Mouse (Mus musculus) megakaryocyte, embryonic 14.5 days (primary cell): ENCODE results near the gene Pipox. TPM values are rescaled to one million over a fixed set of nuclear protein-coding genes. Genes with fewer than 3 reads are reported as not detected.

Source experiments
- H3K27me3 ChIP-seq: replicated peaks from 2 replicates; pipeline ENCODE3; 2012; ENCODE audit warnings: inconsistent platforms
- H3K36me3 ChIP-seq: replicated peaks from 2 replicates; pipeline ENCODE3; 2012; ENCODE audit warnings: low read length, inconsistent platforms, mixed read lengths
- H3K4me1 ChIP-seq: 2 replicates; pipeline ENCODE4 v1.6.1; 2012; ENCODE audit warnings: inconsistent platforms
- H3K4me3 ChIP-seq: replicated peaks from 2 replicates; pipeline ENCODE3; 2012; ENCODE audit warnings: moderate library complexity, mild to moderate bottlenecking, inconsistent platforms
- H3K9me3 ChIP-seq: 2 replicates; pipeline ENCODE4 v1.6.1; 2012; ENCODE audit warnings: inconsistent platforms
- FLI1 ChIP-seq: IDR thresholded peaks from 2 replicates; pipeline ENCODE4 v1.6.1; 2012; ENCODE audit warnings: low read length, inconsistent platforms, mixed read lengths
- GATA1 ChIP-seq: IDR thresholded peaks from 3 replicates; pipeline ENCODE4 v1.6.1; 2012; ENCODE audit warnings: mixed read lengths, low read length, inconsistent platforms, borderline replicate concordance
- polyA plus RNA-seq: library from polyadenylated mRNA; stranded (reverse); fragments of >175 nt; gene quantifications from 2 replicates; pipeline ENCODE4 v1.2.3, GENCODE M21; 2012; ENCODE audit warnings: low replicate concordance; ENCODE audit not compliant: insufficient read depth

Pipox gene
- polyA plus RNA-seq, 1 experiment: not detected

- Histone ChIP-seq H3K9me3 (peaks cover 2% of the 10 kb centered on the region; the same call in 1 of the 2 replicates), H3K4me1 (peaks cover 11% of the 10 kb centered on the region), H3K4me3 (peak within 1 kb of the TSS; percentile 71), H3K27me3 (peaks cover 98% of the 10 kb centered on the region), H3K36me3 (no peaks in the 10 kb centered on the region)
- TF ChIP-seq GATA1 (no peak), FLI1 (no peak)
Measured at GRCm38 (mm10) chr11:77930751-77931540, 37.0 kb upstream of the Pipox start, which contains the start of gene Sez6. Gene Sez6 (plus strand): TSS chr11:77930800.

GRCm38 (mm10) chr11:77927837-77928236 is 33.9 kb upstream of the Pipox start:
- H3K27me3 ChIP-seq: peaks cover 95% of the 10 kb centered on the region
- peaks cover 2% of the 10 kb centered on the region; the same call in 1 of the 2 replicates for H3K9me3 ChIP-seq
- H3K36me3 ChIP-seq: no peaks in the 10 kb centered on the region
- H3K4me1 ChIP-seq: peaks cover 11% of the 10 kb centered on the region
- no peak for TF ChIP-seq GATA1
- no peak overlapping the region for H3K4me3 ChIP-seq

- H3K9me3 ChIP-seq: peaks cover under 1% of the 10 kb centered on the region; the same call in 1 of the 2 replicates
- TF ChIP-seq FLI1 (no peak), GATA1 (no peak)
- peaks cover 11% of the 10 kb centered on the region for H3K4me1 ChIP-seq
- H3K27me3 ChIP-seq: peaks cover 91% of the 10 kb centered on the region
- H3K36me3 ChIP-seq: no peaks in the 10 kb centered on the region
- no peak overlapping the region for H3K4me3 ChIP-seq
Measured at GRCm38 (mm10) chr11:77926666-77927065, 32.8 kb upstream of the Pipox start.

GRCm38 (mm10) chr11:77925836-77926657 is 32.2 kb upstream of the Pipox start:
- Histone ChIP-seq H3K4me3 (no peak overlapping the region), H3K4me1 (peaks cover 7% of the 10 kb centered on the region), H3K36me3 (no peaks in the 10 kb centered on the region), H3K27me3 (peaks cover 88% of the 10 kb centered on the region), H3K9me3 (no peaks in the 10 kb centered on the region)
- TF ChIP-seq GATA1: no peak

GRCm38 (mm10) chr11:77923285-77923684 is 29.4 kb upstream of the Pipox start:
- Histone ChIP-seq H3K4me1 (no peaks in the 10 kb centered on the region), H3K4me3 (no peak overlapping the region), H3K36me3 (no peaks in the 10 kb centered on the region), H3K27me3 (peaks cover 79% of the 10 kb centered on the region), H3K9me3 (no peaks in the 10 kb centered on the region)
- TF ChIP-seq GATA1 (no peak), FLI1 (no peak)

- H3K4me1 ChIP-seq: no peaks in the 10 kb centered on the region; the same call in 1 of the 2 replicates
- TF ChIP-seq FLI1 (no peak), GATA1 (no peak)
- H3K4me3 ChIP-seq: no peak overlapping the region
- H3K36me3 ChIP-seq: no peaks in the 10 kb centered on the region
- H3K27me3 ChIP-seq: peaks cover 84% of the 10 kb centered on the region
- H3K9me3 ChIP-seq: no peaks in the 10 kb centered on the region
Measured at GRCm38 (mm10) chr11:77917166-77917565, 23.3 kb upstream of the Pipox start.

GRCm38 (mm10) chr11:77916741-77917140 is 22.8 kb upstream of the Pipox start:
- Histone ChIP-seq H3K9me3 (no peaks in the 10 kb centered on the region), H3K4me3 (no peak overlapping the region), H3K36me3 (no peaks in the 10 kb centered on the region), H3K27me3 (peaks cover 82% of the 10 kb centered on the region), H3K4me1 (no peaks in the 10 kb centered on the region; the same call in 1 of the 2 replicates)
- TF ChIP-seq GATA1 (no peak), FLI1 (no peak)

GRCm38 (mm10) chr11:77914598-77915260 is 20.8 kb upstream of the Pipox start:
- Histone ChIP-seq H3K4me3 (no peak overlapping the region), H3K4me1 (no peaks in the 10 kb centered on the region; the same call in 1 of the 2 replicates), H3K9me3 (no peaks in the 10 kb centered on the region), H3K27me3 (peaks cover 81% of the 10 kb centered on the region), H3K36me3 (no peaks in the 10 kb centered on the region)
- TF ChIP-seq GATA1 (no peak), FLI1 (no peak)

- Histone ChIP-seq H3K4me1 (no peaks in the 10 kb centered on the region; the same call in 1 of the 2 replicates), H3K9me3 (no peaks in the 10 kb centered on the region), H3K27me3 (peaks cover 82% of the 10 kb centered on the region), H3K36me3 (no peaks in the 10 kb centered on the region), H3K4me3 (no peak overlapping the region)
- TF ChIP-seq GATA1: no peak
- TF ChIP-seq FLI1: no peak
Measured at GRCm38 (mm10) chr11:77913505-77913904, 19.6 kb upstream of the Pipox start.
